Mouse (Mus musculus) splenic B cell, adult 2 months (primary cell): Measurements from ENCODE around the gene Rrp12.

Experiments used
- DNase-seq: peaks from one replicate; pipeline ENCODE4 v3.0.0-alpha.2; 2011; ENCODE audit warnings: low read depth, low spot score
- H3K27me3 ChIP-seq: 2 replicates; pipeline ENCODE4 v1.6.1; 2012; ENCODE audit warnings: mild to moderate bottlenecking, low read length, moderate library complexity, mixed read lengths; ENCODE audit not compliant: control insufficient read depth, poor library complexity, insufficient read depth, severe bottlenecking
- H3K36me3 ChIP-seq: 2 replicates; pipeline ENCODE4 v1.6.1; 2012; ENCODE audit warnings: mild to moderate bottlenecking, low read length, moderate library complexity, mixed read lengths; ENCODE audit not compliant: control insufficient read depth, poor library complexity, insufficient read depth, severe bottlenecking

The Rrp12 gene

GRCm38 (mm10) chr19:41831718-41832391 is 64.1 kb downstream of the Rrp12 start:
- no peaks in the 10 kb centered on the region for H3K36me3 ChIP-seq
- no peaks in the 10 kb centered on the region for H3K27me3 ChIP-seq
- no peak for DNase-seq

- no peak for DNase-seq
- Histone ChIP-seq H3K27me3 (no peaks in the 10 kb centered on the region), H3K36me3 (no peaks in the 10 kb centered on the region)
Measured at GRCm38 (mm10) chr19:41831101-41831570, 64.8 kb downstream of the Rrp12 start.

GRCm38 (mm10) chr19:41830106-41831031 is 65.6 kb downstream of the Rrp12 start:
- H3K27me3 ChIP-seq, result no peaks in the 10 kb centered on the region
- no peaks in the 10 kb centered on the region for H3K36me3 ChIP-seq
- peak; percentile 74 for DNase-seq

- peak; percentile 93 for DNase-seq
- H3K27me3 ChIP-seq, result no peaks in the 10 kb centered on the region
- H3K36me3 ChIP-seq, result no peaks in the 10 kb centered on the region
Measured at GRCm38 (mm10) chr19:41829381-41830105, 66.4 kb downstream of the Rrp12 start, which contains the start of gene Frat1. Frat1 (plus strand) TSS chr19:41829970.

GRCm38 (mm10) chr19:41828941-41829340 is 67.0 kb downstream of the Rrp12 start:
- Histone ChIP-seq H3K27me3 (no peaks in the 10 kb centered on the region), H3K36me3 (no peaks in the 10 kb centered on the region)
- no peak for DNase-seq

GRCm38 (mm10) chr19:41826529-41826928 is 69.4 kb downstream of the Rrp12 start:
- no peak for DNase-seq
- H3K27me3 ChIP-seq, result no peaks in the 10 kb centered on the region
- no peaks in the 10 kb centered on the region for H3K36me3 ChIP-seq

DNA sequence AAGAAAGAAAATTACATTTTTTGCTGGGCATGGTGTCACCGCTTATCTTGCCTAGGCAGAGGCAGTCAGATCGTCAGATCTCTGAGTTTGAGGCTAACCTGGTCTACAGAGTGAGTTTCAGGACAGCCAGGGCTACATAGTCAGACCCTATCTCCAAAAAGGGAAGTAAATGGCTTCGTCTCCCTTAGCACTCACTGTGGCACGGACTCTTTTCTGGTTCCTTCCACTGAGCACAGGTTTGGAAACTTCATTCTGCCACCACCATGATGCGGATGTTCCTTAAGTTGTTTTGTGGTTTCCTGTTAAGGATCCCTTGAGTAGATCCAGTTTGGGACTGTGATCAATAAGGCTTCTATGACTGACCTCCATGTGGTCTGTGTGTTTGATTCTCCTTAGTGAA is 71.0 kb downstream of the Rrp12 start:
- H3K27me3 ChIP-seq, result no peaks in the 10 kb centered on the region
- no peaks in the 10 kb centered on the region for H3K36me3 ChIP-seq
- peak; percentile 30 for DNase-seq

DNA sequence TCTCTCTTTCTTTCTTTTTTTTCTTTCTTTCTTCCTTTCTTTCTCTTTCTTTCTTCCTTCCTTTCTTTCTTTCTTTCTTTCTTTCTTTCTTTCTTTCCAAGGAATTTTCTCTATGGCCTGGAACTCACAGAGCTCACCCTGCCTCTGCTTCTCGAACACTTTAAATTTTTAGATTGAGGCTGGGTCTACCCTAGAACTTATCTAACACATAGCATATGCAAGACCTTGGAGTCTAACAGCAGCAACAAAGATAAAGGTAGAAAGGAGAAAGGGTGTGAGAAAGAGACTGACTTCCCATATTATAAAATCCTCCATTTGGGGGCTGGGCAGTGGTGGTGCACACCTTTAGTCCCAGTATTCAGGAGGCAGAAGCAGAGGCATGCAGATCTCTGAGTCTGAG is 73.4 kb downstream of the Rrp12 start:
- Histone ChIP-seq H3K36me3 (no peaks in the 10 kb centered on the region), H3K27me3 (no peaks in the 10 kb centered on the region; the same call in 1 of the 2 replicates)
- no peak for DNase-seq

DNA sequence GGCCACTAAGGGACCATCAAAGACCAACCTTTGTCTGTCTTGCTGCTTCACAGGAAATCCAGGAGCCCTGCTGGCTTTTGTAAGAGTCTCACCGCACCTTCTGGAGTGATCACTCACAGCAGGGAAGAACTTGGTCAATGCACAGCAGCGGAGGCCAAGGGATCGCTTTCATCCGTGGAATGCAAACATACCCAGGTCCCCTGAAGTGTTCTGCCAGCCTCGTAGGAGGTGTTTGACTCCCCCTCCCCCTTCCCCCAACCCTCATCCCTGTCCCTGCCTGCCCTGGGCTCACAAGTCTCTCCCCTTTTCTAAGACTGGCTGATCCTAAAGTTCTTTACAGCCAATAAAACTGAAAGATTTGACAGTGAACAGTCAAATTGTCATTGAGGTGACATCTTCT is 74.5 kb downstream of the Rrp12 start:
- no peak for DNase-seq
- no peaks in the 10 kb centered on the region; the same call in 1 of the 2 replicates for H3K27me3 ChIP-seq
- H3K36me3 ChIP-seq, result no peaks in the 10 kb centered on the region

- Histone ChIP-seq H3K27me3 (no peaks in the 10 kb centered on the region; the same call in 1 of the 2 replicates), H3K36me3 (no peaks in the 10 kb centered on the region)
- peak; percentile 49 for DNase-seq
Measured at GRCm38 (mm10) chr19:41818749-41819148, 77.2 kb downstream of the Rrp12 start.

GRCm38 (mm10) chr19:41817325-41817724 is 78.6 kb downstream of the Rrp12 start:
- DNase-seq, result no peak
- Histone ChIP-seq H3K36me3 (no peaks in the 10 kb centered on the region), H3K27me3 (no peaks in the 10 kb centered on the region; the same call in 1 of the 2 replicates)

GRCm38 (mm10) chr19:41816915-41817314 is 79.1 kb downstream of the Rrp12 start:
- no peaks in the 10 kb centered on the region; the same call in 1 of the 2 replicates for H3K27me3 ChIP-seq
- DNase-seq, result no peak
- H3K36me3 ChIP-seq, result no peaks in the 10 kb centered on the region

DNA sequence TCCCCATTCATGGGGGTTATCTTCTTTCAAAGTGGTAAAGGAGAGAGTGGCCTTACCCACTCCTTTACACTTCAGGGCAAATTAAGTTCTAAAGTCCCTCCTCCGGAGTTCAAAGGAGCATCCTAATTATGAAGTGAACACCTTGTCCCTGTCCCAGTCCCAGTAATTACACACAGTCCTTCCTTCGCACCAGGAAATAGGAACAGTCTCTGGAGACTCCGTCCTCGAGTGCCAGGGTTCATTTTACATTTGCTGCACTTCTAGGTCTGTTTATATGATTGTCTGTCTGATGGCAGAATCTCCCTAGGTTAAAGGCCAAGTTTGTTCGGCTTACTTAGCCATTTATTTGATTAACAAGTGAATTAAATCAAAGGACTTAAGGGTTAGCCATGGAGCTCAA is 79.6 kb downstream of the Rrp12 start:
- Histone ChIP-seq H3K36me3 (no peaks in the 10 kb centered on the region), H3K27me3 (no peaks in the 10 kb centered on the region; the same call in 1 of the 2 replicates)
- DNase-seq, result no peak

DNA sequence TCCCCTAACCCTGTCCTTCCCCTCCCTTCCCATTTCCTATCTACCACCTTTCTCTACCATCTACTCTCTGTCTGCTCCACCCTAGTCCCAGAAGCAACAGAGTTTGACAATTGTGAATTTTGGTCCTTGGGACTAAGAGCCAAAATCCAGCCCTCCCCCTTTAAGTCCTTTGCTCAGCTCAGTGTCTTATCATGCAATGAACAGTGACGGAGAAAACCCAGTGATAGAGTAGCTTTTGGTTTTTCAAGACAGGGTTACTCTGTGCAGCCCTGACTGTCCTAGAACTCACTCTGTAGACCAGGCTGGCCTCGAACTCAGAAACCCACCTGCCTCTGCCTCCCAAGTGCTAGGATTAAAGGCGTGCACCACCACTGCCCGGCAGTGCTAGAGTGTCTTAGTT is 82.6 kb downstream of the Rrp12 start:
- no peak for DNase-seq
- Histone ChIP-seq H3K27me3 (no peaks in the 10 kb centered on the region), H3K36me3 (no peaks in the 10 kb centered on the region)
